Mouse (Mus musculus): ENCODE results near the gene Dnah8. TPM values are rescaled to one million over a fixed set of nuclear protein-coding genes. Genes with fewer than 3 reads are reported as not detected.
"Not testable (repeated sequence)": the region's sequence is repeated elsewhere in the genome, so short reads cannot be mapped to it uniquely, and the experiment has no call there.

Dnah8 gene
- polyA plus RNA-seq, 1 experiment: 0.85 TPM

DNA sequence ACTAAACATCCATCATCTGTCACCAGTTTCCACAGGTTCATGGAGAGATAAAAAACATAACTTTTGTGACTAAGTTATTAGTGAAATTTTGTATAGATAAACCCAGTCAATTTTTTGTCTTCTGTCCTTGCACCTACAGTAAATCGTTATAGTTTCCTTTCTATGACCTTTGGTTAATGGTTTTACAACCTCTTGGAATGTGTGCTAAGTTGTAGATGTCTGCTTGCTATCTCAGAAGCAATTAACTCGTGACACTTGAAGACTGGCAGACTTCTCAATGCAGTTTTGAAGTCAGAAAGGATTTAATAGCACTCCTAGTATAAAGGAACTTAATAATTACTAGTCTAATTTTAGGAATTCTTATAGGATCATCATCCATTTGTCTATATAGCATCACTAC lies 3.6 kb upstream of the Dnah8 start:
- TF ChIP-seq CTCF (IDR thresholded peaks at IDR 0.05; ENCODE audit: borderline replicate concordance, insufficient read depth, low read depth, low read length) (no peak), POLR2A (IDR thresholded peaks at IDR 0.05; ENCODE audit: borderline replicate concordance, insufficient read depth, low read length) (no peak)
- Histone ChIP-seq H3K27me3 (ENCODE audit: control insufficient read depth, insufficient read depth, low read length) (no peaks in the 10 kb centered on the region), H3K4me1 (ENCODE audit: control insufficient read depth, insufficient read depth, low read length) (no peaks in the 10 kb centered on the region), H3K27ac (ENCODE audit: insufficient read depth, low read length) (no peak overlapping the region), H3K4me3 (replicated peaks; ENCODE audit: insufficient read depth, low read depth, low read length) (no peak overlapping the region)
- 77% methylated on average over 2 of the region's 2 CpGs for WGBS
- DNase-seq: no peak

DNA sequence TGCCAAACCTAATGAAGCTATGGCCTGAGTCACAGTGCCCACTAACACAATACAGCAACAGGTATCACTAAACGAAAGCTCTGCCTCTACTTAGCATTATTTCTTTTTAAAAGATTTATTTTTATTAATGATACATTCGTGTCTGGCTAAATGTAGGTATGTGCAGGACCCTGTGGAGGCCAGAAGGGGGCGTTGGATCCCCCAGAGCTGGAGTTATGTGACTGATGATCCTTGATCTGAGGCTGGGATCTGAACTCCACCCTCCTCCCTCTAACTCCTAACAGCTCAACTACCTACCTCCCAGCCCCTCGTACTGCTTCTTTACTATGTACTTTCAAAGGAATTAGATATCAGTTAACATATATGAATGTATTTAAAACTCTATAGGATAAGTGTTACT lies 2.7 kb upstream of the Dnah8 start:
- 69% methylated on average over 4 of the region's 4 CpGs for WGBS
- H3K4me1 ChIP-seq (ENCODE audit: control insufficient read depth, insufficient read depth, low read length): no peaks in the 10 kb centered on the region
- no peaks in the 10 kb centered on the region for H3K27me3 ChIP-seq (ENCODE audit: control insufficient read depth, insufficient read depth, low read length)
- DNase-seq: no peak
- no peak for TF ChIP-seq CTCF (IDR thresholded peaks at IDR 0.05; ENCODE audit: borderline replicate concordance, insufficient read depth, low read depth, low read length)
- TF ChIP-seq POLR2A (IDR thresholded peaks at IDR 0.05; ENCODE audit: borderline replicate concordance, insufficient read depth, low read length): no peak
- no peak overlapping the region for H3K27ac ChIP-seq (ENCODE audit: insufficient read depth, low read length)
- no peak overlapping the region for H3K4me3 ChIP-seq (replicated peaks; ENCODE audit: insufficient read depth, low read depth, low read length)

DNA sequence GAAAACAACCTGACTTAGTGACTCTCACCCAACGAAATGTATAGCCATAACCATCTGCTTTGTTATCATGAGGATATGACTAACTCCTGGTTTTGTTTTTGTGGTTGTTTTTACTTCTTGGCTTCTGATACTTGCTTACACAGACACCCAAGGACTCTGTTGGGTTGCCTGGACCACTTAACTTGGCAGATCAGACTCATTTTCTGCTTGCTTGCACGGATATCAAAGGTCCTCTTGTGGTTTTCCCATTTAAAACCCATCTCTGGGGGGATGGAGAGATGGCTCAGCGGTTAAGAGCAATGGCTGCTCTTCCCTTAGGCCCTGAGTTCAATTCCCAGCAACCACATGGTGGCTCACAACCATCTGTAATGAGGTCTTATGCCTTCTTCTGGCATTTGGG lies 954 bp upstream of the Dnah8 start:
- H3K27ac ChIP-seq (ENCODE audit: insufficient read depth, low read length): no peak overlapping the region
- TF ChIP-seq CTCF (IDR thresholded peaks at IDR 0.05; ENCODE audit: borderline replicate concordance, insufficient read depth, low read depth, low read length) (no peak), POLR2A (IDR thresholded peaks at IDR 0.05; ENCODE audit: borderline replicate concordance, insufficient read depth, low read length) (no peak)
- no peak overlapping the region for H3K4me3 ChIP-seq (replicated peaks; ENCODE audit: insufficient read depth, low read depth, low read length)
- no peaks in the 10 kb centered on the region for H3K4me1 ChIP-seq (ENCODE audit: control insufficient read depth, insufficient read depth, low read length)
- DNase-seq: no peak
- WGBS: 77% methylated on average over 3 of the region's 3 CpGs
- H3K27me3 ChIP-seq (ENCODE audit: control insufficient read depth, insufficient read depth, low read length): no peaks in the 10 kb centered on the region

- H3K4me1 ChIP-seq (ENCODE audit: control insufficient read depth, insufficient read depth, low read length); H3K27me3 ChIP-seq (ENCODE audit: control insufficient read depth, insufficient read depth, low read length); H3K27ac ChIP-seq (ENCODE audit: insufficient read depth, low read length); DNase-seq; H3K4me3 ChIP-seq (replicated peaks; ENCODE audit: insufficient read depth, low read depth, low read length): not testable (repeated sequence)
- no CpG with 5 or more reads among the region's 20 CpGs for WGBS
Observed at GRCm38 (mm10) chr17:30626719-30627118, 2.6 kb downstream of the Dnah8 start, which contains the start of gene Glo1. Gene Glo1, minus strand, starts transcription at chr17:30626871.

DNA sequence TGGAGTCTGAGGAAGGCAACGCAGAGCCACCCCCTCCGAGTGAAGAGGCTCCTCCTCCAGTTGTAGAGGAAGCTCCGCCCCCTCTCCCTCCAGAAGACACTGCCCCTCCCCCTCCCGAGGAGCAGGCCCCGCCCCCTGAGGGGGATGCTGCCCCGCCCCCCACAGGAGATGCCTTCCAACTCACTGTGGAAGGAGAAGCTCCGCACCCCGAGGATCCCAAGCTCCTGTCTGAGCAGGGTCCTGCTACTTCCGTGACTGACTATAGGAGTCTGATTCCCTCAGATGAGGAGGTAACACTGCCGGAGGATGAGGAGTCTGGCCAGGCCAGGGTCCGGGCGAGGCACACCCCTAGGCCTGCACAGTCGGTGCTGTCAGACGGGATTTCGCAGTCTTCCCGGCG lies 11.2 kb downstream of the Dnah8 start:
- Histone ChIP-seq H3K27ac (ENCODE audit: insufficient read depth, low read length) (no peak overlapping the region), H3K27me3 (ENCODE audit: control insufficient read depth, insufficient read depth, low read length) (no peaks in the 10 kb centered on the region), H3K4me3 (replicated peaks; ENCODE audit: insufficient read depth, low read depth, low read length) (no peak overlapping the region), H3K4me1 (ENCODE audit: control insufficient read depth, insufficient read depth, low read length) (no peaks in the 10 kb centered on the region)
- WGBS: 22% methylated on average over 17 of the region's 17 CpGs
- no peak for DNase-seq
- TF ChIP-seq POLR2A (IDR thresholded peaks at IDR 0.05; ENCODE audit: borderline replicate concordance, insufficient read depth, low read length): no peak
- no peak for TF ChIP-seq CTCF (IDR thresholded peaks at IDR 0.05; ENCODE audit: borderline replicate concordance, insufficient read depth, low read depth, low read length)

- DNase-seq: no peak
- Histone ChIP-seq H3K4me1 (ENCODE audit: control insufficient read depth, insufficient read depth, low read length) (no peaks in the 10 kb centered on the region), H3K27me3 (ENCODE audit: control insufficient read depth, insufficient read depth, low read length) (no peaks in the 10 kb centered on the region), H3K27ac (ENCODE audit: insufficient read depth, low read length) (no peak overlapping the region), H3K4me3 (replicated peaks; ENCODE audit: insufficient read depth, low read depth, low read length) (no peak overlapping the region)
- WGBS: 75% methylated on average over 1 of the region's 1 CpGs
- TF ChIP-seq CTCF (IDR thresholded peaks at IDR 0.05; ENCODE audit: borderline replicate concordance, insufficient read depth, low read depth, low read length): no peak
Observed at GRCm38 (mm10) chr17:30637714-30638113, 13.6 kb downstream of the Dnah8 start.

DNA sequence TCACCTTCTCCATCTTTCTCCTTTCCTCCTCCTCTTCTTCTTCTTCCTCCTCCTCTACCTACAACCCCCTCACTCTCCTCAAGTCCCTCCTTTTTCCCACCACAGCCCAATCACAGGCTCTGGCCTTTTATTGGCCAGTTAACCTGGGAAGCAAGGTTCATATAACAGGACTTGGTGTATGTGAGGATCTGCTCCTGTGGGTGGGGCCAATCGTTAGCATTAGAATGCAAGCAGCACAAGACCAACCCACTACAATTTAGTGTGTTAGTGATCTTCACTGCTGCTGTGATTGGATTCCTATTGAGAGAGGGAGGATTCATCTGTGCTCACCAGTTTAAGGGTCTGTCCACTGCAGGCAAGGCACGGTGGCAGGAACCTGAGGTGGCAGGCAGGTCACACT lies 14.8 kb downstream of the Dnah8 start:
- 70% methylated on average over 2 of the region's 2 CpGs for WGBS
- Histone ChIP-seq H3K27me3 (ENCODE audit: control insufficient read depth, insufficient read depth, low read length) (no peaks in the 10 kb centered on the region), H3K4me1 (ENCODE audit: control insufficient read depth, insufficient read depth, low read length) (no peaks in the 10 kb centered on the region)

DNA sequence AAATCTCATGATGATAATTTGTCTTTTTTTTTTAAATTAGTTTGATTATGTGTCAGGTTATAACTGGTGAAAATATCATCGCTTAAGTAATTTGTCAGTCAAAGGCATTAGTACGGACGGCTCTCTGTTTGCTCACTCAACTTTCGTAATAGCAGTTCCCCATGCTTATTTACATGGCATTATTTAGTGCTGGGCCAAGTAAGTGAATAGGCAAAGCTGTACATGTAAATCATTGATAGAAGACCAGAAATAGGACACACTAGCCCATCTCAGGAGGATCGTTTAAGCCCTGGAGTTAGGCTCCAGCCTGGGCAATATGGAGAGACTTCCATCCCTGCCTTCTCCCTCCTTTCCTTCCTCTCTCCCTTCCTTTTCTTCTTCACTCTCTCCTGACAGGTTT lies 16.7 kb downstream of the Dnah8 start:
- Histone ChIP-seq H3K27me3 (ENCODE audit: control insufficient read depth, insufficient read depth, low read length) (no peaks in the 10 kb centered on the region), H3K4me1 (ENCODE audit: control insufficient read depth, insufficient read depth, low read length) (no peaks in the 10 kb centered on the region), H3K4me3 (replicated peaks; ENCODE audit: insufficient read depth, low read depth, low read length) (no peak overlapping the region), H3K27ac (ENCODE audit: insufficient read depth, low read length) (no peak overlapping the region)
- DNase-seq: no peak
- 98% methylated on average over 5 of the region's 5 CpGs for WGBS
- TF ChIP-seq POLR2A (IDR thresholded peaks at IDR 0.05; ENCODE audit: borderline replicate concordance, insufficient read depth, low read length) (no peak), CTCF (IDR thresholded peaks at IDR 0.05; ENCODE audit: borderline replicate concordance, insufficient read depth, low read depth, low read length) (no peak)

More for the DNA sequence above, 14.8 kb downstream of the Dnah8 start:
- TF ChIP-seq CTCF (IDR thresholded peaks at IDR 0.05; ENCODE audit: borderline replicate concordance, insufficient read depth, low read depth, low read length) (no peak), POLR2A (IDR thresholded peaks at IDR 0.05; ENCODE audit: borderline replicate concordance, insufficient read depth, low read length) (no peak)
- H3K4me3 ChIP-seq (replicated peaks; ENCODE audit: insufficient read depth, low read depth, low read length): no peak overlapping the region
- no peak overlapping the region for H3K27ac ChIP-seq (ENCODE audit: insufficient read depth, low read length)
- no peak for DNase-seq

DNA sequence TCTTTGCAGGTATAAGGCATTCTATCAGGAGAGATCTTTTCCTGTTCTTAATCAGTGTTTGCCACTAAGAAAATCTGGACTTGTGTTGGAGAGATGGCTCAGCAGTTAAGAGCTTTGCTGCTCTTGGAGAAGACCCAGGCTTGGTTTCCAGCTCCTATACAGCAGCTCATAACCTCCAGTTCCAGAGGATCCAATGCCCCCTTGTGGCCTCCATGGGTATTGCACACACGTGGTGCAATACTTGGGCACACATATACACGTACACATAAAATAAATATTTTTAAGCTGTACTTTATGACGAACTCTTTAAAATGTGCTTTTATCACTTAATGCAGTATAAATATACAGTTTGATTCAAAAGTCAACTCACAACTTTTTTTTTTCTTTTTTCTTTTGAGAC lies 24.6 kb downstream of the Dnah8 start:
- no peak for DNase-seq
- no peak for TF ChIP-seq CTCF (IDR thresholded peaks at IDR 0.05; ENCODE audit: borderline replicate concordance, insufficient read depth, low read depth, low read length)
- no peak for TF ChIP-seq POLR2A (IDR thresholded peaks at IDR 0.05; ENCODE audit: borderline replicate concordance, insufficient read depth, low read length)
- Histone ChIP-seq H3K27me3 (ENCODE audit: control insufficient read depth, insufficient read depth, low read length) (no peaks in the 10 kb centered on the region), H3K4me1 (ENCODE audit: control insufficient read depth, insufficient read depth, low read length) (no peaks in the 10 kb centered on the region), H3K27ac (ENCODE audit: insufficient read depth, low read length) (no peak overlapping the region), H3K4me3 (replicated peaks; ENCODE audit: insufficient read depth, low read depth, low read length) (no peak overlapping the region)
- 97% methylated on average over 3 of the region's 3 CpGs for WGBS
